Mouse (Mus musculus) CH12.LX (cell line): ENCODE measurements at regions not wholly inside any gene's neighbourhood (a gene's known extent, or its start where the extent isn't known, plus 50 kb on each side); places are given as distances from the start of the nearest gene placed in this dataset.

Experiments
- DNase-seq: peaks from one replicate; pipeline ENCODE4 v3.0.0-alpha.2; 2013; ENCODE audit errors: extremely low read depth
- H3K27ac ChIP-seq: 2 replicates; pipeline ENCODE4 v1.5.1; 2012; ENCODE audit warnings: low read depth, mild to moderate bottlenecking, control low read depth, moderate library complexity; ENCODE audit not compliant: insufficient read depth
- H3K27me3 ChIP-seq: replicated peaks from 2 replicates; pipeline ENCODE3; 2012; ENCODE audit warnings: inconsistent platforms
- H3K36me3 ChIP-seq, 2 experiments: replicated peaks in 1 of 2; 2 replicates each; pipeline versions ENCODE3 to v1.6.1; 2012; ENCODE audit warnings: inconsistent platforms in 1 of 2, low read length in 1 of 2, mild to moderate bottlenecking in 1 of 2, mixed read lengths in 1 of 2, moderate library complexity in 1 of 2; ENCODE audit not compliant: control insufficient read depth in 1 of 2, insufficient read depth in 1 of 2
- H3K4me1 ChIP-seq, 2 experiments: 2 replicates each; pipeline ENCODE4 v1.6.1; 2012; ENCODE audit warnings: inconsistent platforms in 1 of 2, moderate library complexity in 1 of 2; ENCODE audit not compliant: insufficient read depth in 2 of 2, control insufficient read depth in 1 of 2
- H3K4me2 ChIP-seq: 2 replicates; pipeline ENCODE4 v1.6.1; 2012; ENCODE audit warnings: low read depth, mild to moderate bottlenecking, control low read depth; ENCODE audit not compliant: poor library complexity, insufficient read depth, severe bottlenecking
- H3K4me3 ChIP-seq, 3 experiments: fragments of 150-350 bp in 1 of 3; sonication (generic) in 1 of 3; replicated peaks in 1 of 3; 2 replicates each; pipeline versions ENCODE3 to v1.5.1; 2011 to 2012; ENCODE audit warnings: low read depth in 2 of 3, low read length in 2 of 3, mild to moderate bottlenecking in 2 of 3, moderate library complexity in 2 of 3, control low read depth in 1 of 3, improper control_type of control experiment in 1 of 3, inconsistent platforms in 1 of 3, mixed read lengths in 1 of 3; ENCODE audit not compliant: poor library complexity in 1 of 3
- H3K79me2 ChIP-seq: replicated peaks from 2 replicates; pipeline ENCODE4 v1.6.1; 2012; ENCODE audit warnings: mild to moderate bottlenecking, moderate library complexity; ENCODE audit not compliant: control insufficient read depth, poor library complexity, insufficient read depth, severe bottlenecking; ENCODE audit errors: extremely low read depth
- H3K9ac ChIP-seq: 2 replicates; pipeline ENCODE4 v1.6.1; 2012; ENCODE audit warnings: low read depth, mild to moderate bottlenecking, control low read depth, moderate library complexity; ENCODE audit not compliant: insufficient read depth
- H3K9me3 ChIP-seq: replicated peaks from 2 replicates; pipeline ENCODE3; 2012; ENCODE audit warnings: low read length, inconsistent platforms, mixed read lengths
- ELF1 ChIP-seq: IDR thresholded peaks from 2 replicates; pipeline ENCODE4 v1.6.1; 2014; ENCODE audit warnings: low read depth, mild to moderate bottlenecking, inconsistent platforms, low read length, improper control_type of control experiment
- ETS1 ChIP-seq: conservative IDR thresholded peaks from 2 replicates; pipeline ENCODE4 v1.6.1; 2012; ENCODE audit warnings: low read depth, mild to moderate bottlenecking, inconsistent platforms, low read length, improper control_type of control experiment, moderate library complexity
- HCFC1 ChIP-seq: IDR thresholded peaks from 2 replicates; pipeline ENCODE4 v1.6.1; 2012; ENCODE audit warnings: low read depth, mild to moderate bottlenecking, inconsistent platforms, low read length, improper control_type of control experiment
- IRF4 ChIP-seq: IDR thresholded peaks from 2 replicates; pipeline ENCODE4 v1.6.1; 2014; ENCODE audit warnings: low read depth, mild to moderate bottlenecking, inconsistent platforms, low read length, improper control_type of control experiment
- JUN ChIP-seq: IDR thresholded peaks from 2 replicates; pipeline ENCODE4 v1.6.1; 2011; ENCODE audit warnings: low read depth, mild to moderate bottlenecking, low read length, improper control_type of control experiment, moderate library complexity; ENCODE audit not compliant: insufficient read depth
- JUND ChIP-seq: conservative IDR thresholded peaks from 2 replicates; pipeline ENCODE4 v1.6.1; 2011; ENCODE audit warnings: low read depth, low read length, improper control_type of control experiment
- MAX ChIP-seq: IDR thresholded peaks from 2 replicates; pipeline ENCODE4 v1.6.1; 2011; ENCODE audit warnings: low read length, improper control_type of control experiment
- MAZ ChIP-seq: IDR thresholded peaks from 2 replicates; pipeline ENCODE4 v1.6.1; 2012; ENCODE audit warnings: low read depth, mild to moderate bottlenecking, inconsistent platforms, low read length, improper control_type of control experiment, moderate library complexity
- MXI1 ChIP-seq: IDR thresholded peaks from 2 replicates; pipeline ENCODE4 v1.6.1; 2011; ENCODE audit warnings: mild to moderate bottlenecking, low read depth, low read length, improper control_type of control experiment
- MYC ChIP-seq: IDR thresholded peaks from 2 replicates; pipeline ENCODE4 v1.6.1; 2011; ENCODE audit warnings: low read depth, mild to moderate bottlenecking, improper control_type of control experiment, low read length
- NRF1 ChIP-seq: IDR thresholded peaks from 2 replicates; pipeline ENCODE4 v1.6.1; 2014; ENCODE audit warnings: low read depth, mild to moderate bottlenecking, inconsistent platforms, low read length, improper control_type of control experiment, moderate library complexity
- PAX5 ChIP-seq: IDR thresholded peaks from 2 replicates; pipeline ENCODE4 v1.6.1; 2012; ENCODE audit warnings: low read length, inconsistent platforms, mixed read lengths
- POLR2A ChIP-seq: IDR thresholded peaks from 2 replicates; pipeline ENCODE4 v1.6.1; 2011; ENCODE audit warnings: low read depth, mild to moderate bottlenecking, improper control_type of control experiment, low read length
- POLR2AphosphoS2 ChIP-seq: IDR thresholded peaks from 2 replicates; pipeline ENCODE4 v1.6.1; 2011; ENCODE audit warnings: low read depth, low read length, improper control_type of control experiment
- RCOR1 ChIP-seq: conservative IDR thresholded peaks from 2 replicates; pipeline ENCODE4 v1.6.1; 2012; ENCODE audit warnings: low read depth, mild to moderate bottlenecking, inconsistent platforms, low read length, improper control_type of control experiment
- SIN3A ChIP-seq: IDR thresholded peaks from 2 replicates; pipeline ENCODE4 v1.6.1; 2012; ENCODE audit warnings: low read length, improper control_type of control experiment, inconsistent platforms
- SMC3 ChIP-seq: IDR thresholded peaks from 2 replicates; pipeline ENCODE4 v1.6.1; 2011; ENCODE audit warnings: low read depth, low read length, improper control_type of control experiment
- TBP ChIP-seq: conservative IDR thresholded peaks from 2 replicates; pipeline ENCODE4 v1.6.1; 2011; ENCODE audit warnings: low read depth, low read length, improper control_type of control experiment
- TCF12 ChIP-seq: IDR thresholded peaks from 2 replicates; pipeline ENCODE4 v1.6.1; 2014; ENCODE audit warnings: low read depth, mild to moderate bottlenecking, inconsistent platforms, low read length, improper control_type of control experiment
- UBTF ChIP-seq: IDR thresholded peaks from 2 replicates; pipeline ENCODE4 v1.6.1; 2012; ENCODE audit warnings: low read depth, mild to moderate bottlenecking, inconsistent platforms, low read length, improper control_type of control experiment, moderate library complexity
- USF1 ChIP-seq: IDR thresholded peaks from 2 replicates; pipeline ENCODE4 v1.6.1; 2014; ENCODE audit warnings: low read depth, mild to moderate bottlenecking, inconsistent platforms, low read length, improper control_type of control experiment
- USF2 ChIP-seq: conservative IDR thresholded peaks from 2 replicates; pipeline ENCODE4 v1.6.1; 2011; ENCODE audit warnings: low read depth, low read length, improper control_type of control experiment
- ZC3H11A ChIP-seq: IDR thresholded peaks from 2 replicates; pipeline ENCODE4 v1.6.1; 2012; ENCODE audit warnings: low read depth, mild to moderate bottlenecking, inconsistent platforms, low read length, improper control_type of control experiment
- dilution Hi-C: fragments of 300-500 bp; cut with MboI; formaldehyde crosslinking; loops from 2 replicates; pipeline ENCODE4 v1.14.3; 2020; ENCODE audit warnings: low sequenced_read_pairs; ENCODE audit not compliant: extremely low pct_unique_long_range_greater_than_20kb, extremely low pct_ligation_motif_present
- in situ Hi-C: fragments of 300-500 bp; cut with MboI; formaldehyde crosslinking; loops from 3 replicates; pipeline ENCODE4 v1.14.3; 2019; ENCODE audit warnings: low sequenced_read_pairs, low pct_ligation_motif_present, low pct_unique_long_range_greater_than_20kb, mixed read lengths

DNA sequence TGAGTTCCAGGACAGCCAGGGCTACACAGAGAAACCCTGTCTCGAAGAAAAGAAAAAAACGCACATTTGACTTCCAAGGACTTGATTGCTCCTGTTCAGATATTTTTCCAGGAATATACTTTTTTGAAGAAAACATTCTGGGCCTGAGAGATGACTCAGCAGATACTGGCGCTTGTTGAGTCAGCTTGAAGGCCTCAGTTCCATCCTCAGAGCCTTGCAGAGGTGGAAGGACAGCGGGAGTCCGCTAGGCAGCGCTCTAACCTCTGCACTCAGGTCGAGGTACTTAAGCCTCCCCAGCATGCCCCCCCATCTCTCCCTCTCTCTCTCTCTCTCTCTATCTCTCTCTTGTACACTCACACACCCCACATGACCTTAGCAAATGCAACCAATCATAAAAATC, 86.3 kb upstream of the Eomes start:
- Histone ChIP-seq H3K4me3 (no peak overlapping the region), H3K4me1 (peaks cover 2 to 7% of the 10 kb centered on the region in 2 experiments; a peak in 2 of 4 replicates), H3K27ac (no peak overlapping the region), H3K9ac (no peak overlapping the region), H3K27me3 (no peaks in the 10 kb centered on the region), H3K36me3 (no peaks in the 10 kb centered on the region), H3K79me2 (no peaks in the 10 kb centered on the region), H3K9me3 (no peaks in the 10 kb centered on the region), H3K4me2 (no peak overlapping the region)
- no peak for DNase-seq
- TF ChIP-seq MXI1 (no peak), PAX5 (no peak), USF2 (no peak), SIN3A (no peak), MAZ (no peak), RCOR1 (no peak), POLR2A (no peak), POLR2AphosphoS2 (no peak), MAX (no peak), TCF12 (no peak), TBP (no peak), HCFC1 (no peak), NRF1 (no peak), ZC3H11A (no peak), IRF4 (no peak), UBTF (no peak), USF1 (no peak), SMC3 (no peak)
- in situ Hi-C loops (no loop called here), dilution Hi-C loops (no loop called here)

GRCm38 (mm10) chr9:118392796-118393195, 85.2 kb upstream of the Eomes start:
- H3K9me3 ChIP-seq, result no peaks in the 10 kb centered on the region
- dilution Hi-C loops, result no loop called here

More at GRCm38 (mm10) chr9:118392796-118393195, 85.2 kb upstream of the Eomes start:
- H3K4me2 ChIP-seq, result no peak overlapping the region
- in situ Hi-C loops, result no loop called here
- no peaks in the 10 kb centered on the region for H3K79me2 ChIP-seq
- H3K36me3 ChIP-seq, result no peaks in the 10 kb centered on the region
- no peak for DNase-seq
- no peak overlapping the region for H3K9ac ChIP-seq
- no peak overlapping the region for H3K4me3 ChIP-seq
- TF ChIP-seq ETS1, result no peak
- TF ChIP-seq MAZ, result no peak
- TF ChIP-seq NRF1, result no peak
- no peak for TF ChIP-seq USF1
- TF ChIP-seq MXI1, result no peak
- no peak for TF ChIP-seq IRF4
- TF ChIP-seq ELF1, result no peak
- no peak for TF ChIP-seq SMC3
- TF ChIP-seq SIN3A, result no peak
- TF ChIP-seq JUN, result no peak
- no peak for TF ChIP-seq JUND
- TF ChIP-seq MYC, result no peak
- no peaks in the 10 kb centered on the region for H3K27me3 ChIP-seq
- peaks cover 2 to 10% of the 10 kb centered on the region in 2 experiments; a peak in 2 of 4 replicates for H3K4me1 ChIP-seq
- H3K27ac ChIP-seq, result no peak overlapping the region
